Mouse (Mus musculus) hindbrain, embryonic 11.5 days (tissue): ENCODE data around the gene Gm20403. TPM values are rescaled to one million over a fixed set of nuclear protein-coding genes. Genes with fewer than 3 reads are reported as not detected.

Source experiments
- ATAC-seq: fragments of 200-750 bp; cut with Nextera tagmentation; 2 replicates; pipeline ENCODE4 v1.8.0; 2017; ENCODE audit warnings: mild to moderate bottlenecking, moderate TSS enrichment, moderate library complexity; ENCODE audit not compliant: low FRiP score
- DNase-seq: peaks from one replicate; pipeline ENCODE4 v3.0.0-alpha.2; 2015; ENCODE audit warnings: low spot score
- H3K27ac ChIP-seq: fragments of 300-500 bp; sonication (generic); 2 replicates; pipeline ENCODE4 v1.5.1; 2014; ENCODE audit warnings: mild to moderate bottlenecking, low read depth, low read length
- H3K27me3 ChIP-seq: fragments of 300-500 bp; sonication (generic); 2 replicates; pipeline ENCODE4 v1.6.1; 2014; ENCODE audit warnings: mild to moderate bottlenecking, low read length, moderate library complexity, mixed read lengths; ENCODE audit not compliant: control insufficient read depth, insufficient read depth
- H3K36me3 ChIP-seq: fragments of 300-500 bp; sonication (generic); 2 replicates; pipeline ENCODE4 v1.6.1; 2014; ENCODE audit warnings: mild to moderate bottlenecking, low read length, moderate library complexity, mixed read lengths; ENCODE audit not compliant: control insufficient read depth, insufficient read depth
- H3K4me1 ChIP-seq: fragments of 300-500 bp; sonication (generic); replicated peaks from 2 replicates; pipeline ENCODE4 v1.6.1; 2014; ENCODE audit warnings: low read length, mixed read lengths; ENCODE audit not compliant: control insufficient read depth, insufficient read depth
- H3K4me2 ChIP-seq: fragments of 300-500 bp; sonication (generic); replicated peaks from 2 replicates; pipeline ENCODE4 v1.6.1; 2014; ENCODE audit warnings: mild to moderate bottlenecking, low read depth, low read length
- H3K4me3 ChIP-seq: fragments of 300-500 bp; sonication (generic); 2 replicates; pipeline ENCODE4 v1.5.1; 2014; ENCODE audit warnings: low read depth, low read length
- H3K9ac ChIP-seq: fragments of 300-500 bp; sonication (generic); 2 replicates; pipeline ENCODE4 v1.6.1; 2014; ENCODE audit warnings: low read depth, low read length
- H3K9me3 ChIP-seq: fragments of 300-500 bp; sonication (generic); 2 replicates; pipeline ENCODE4 v1.6.1; 2016; ENCODE audit warnings: low read length; ENCODE audit not compliant: control insufficient read depth
- WGBS: fragments of 180-500 bp; shearing (Covaris S2); extraction: QIAGEN DNeasy Blood & Tissue Kit; methylation state at CpG from one replicate; pipeline ENCODE4 v1.1.7; 2014; 5-methylcytosine and 5-hydroxymethylcytosine counted together
- polyA plus RNA-seq: library from polyadenylated mRNA; unstranded; fragments of >200 nt; fragmentation: Nextera tagmentation; extraction: Ambion mirVana; gene quantifications from 2 replicates; pipeline ENCODE4 v1.2.1, GENCODE M21; 2014

Gm20403 gene
- polyA plus RNA-seq, 1 experiment from 2014 or later: not detected

DNA sequence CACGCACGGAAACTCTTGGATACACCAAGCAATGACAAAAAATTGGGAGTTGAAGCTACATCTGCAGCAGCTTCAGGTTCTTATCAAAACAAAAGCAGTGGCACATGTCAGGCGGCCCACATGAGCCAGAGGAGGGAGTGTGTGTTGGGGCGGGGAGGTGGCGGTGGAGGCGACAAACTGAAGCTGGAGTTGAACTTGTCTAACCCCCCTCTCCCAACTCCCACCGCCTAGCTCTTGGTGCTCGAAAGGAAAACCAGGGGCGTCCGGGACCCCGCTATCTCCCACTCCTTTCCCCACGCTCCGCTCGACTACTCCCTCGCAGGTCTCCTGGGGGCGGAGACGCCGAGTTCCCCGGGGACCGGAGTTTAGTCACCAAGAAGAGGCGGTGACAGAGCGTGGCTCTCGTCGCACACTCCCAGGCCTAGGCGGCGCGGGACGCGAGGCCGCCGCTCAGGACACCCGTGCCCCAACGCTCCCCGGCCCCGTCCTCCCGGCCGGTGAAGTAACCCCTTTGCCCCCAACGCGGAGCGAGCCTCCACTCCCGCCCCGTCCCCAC is 1.6 kb downstream of the Gm20403 start:
- Histone ChIP-seq H3K36me3 (no peaks in the 10 kb centered on the region), H3K27ac (peak overlapping the region; percentile 88), H3K9me3 (no peaks in the 10 kb centered on the region), H3K4me3 (peak overlapping the region; percentile 93), H3K4me2 (peak overlapping the region; percentile 92), H3K9ac (peak overlapping the region; percentile 93), H3K4me1 (no peaks in the 10 kb centered on the region), H3K27me3 (no peaks in the 10 kb centered on the region)
- ATAC-seq (peak; percentile 74), DNase-seq (peak; percentile 76)
- under 1% methylated on average over 40 of the region's 42 CpGs for WGBS

- Histone ChIP-seq H3K9me3 (no peaks in the 10 kb centered on the region), H3K4me2 (no peak overlapping the region), H3K36me3 (no peaks in the 10 kb centered on the region), H3K27ac (no peak overlapping the region), H3K9ac (no peak overlapping the region), H3K27me3 (no peaks in the 10 kb centered on the region), H3K4me1 (no peaks in the 10 kb centered on the region), H3K4me3 (no peak overlapping the region)
- WGBS: 77% methylated on average over 7 of the region's 7 CpGs
- ATAC-seq (no peak), DNase-seq (no peak)
These were observed 3.2 kb downstream of the Gm20403 start for GRCm38 (mm10) chr12:54982935-54983715.

GRCm38 (mm10) chr12:54981962-54982361 is 4.4 kb downstream of the Gm20403 start:
- Histone ChIP-seq H3K36me3 (no peaks in the 10 kb centered on the region), H3K27me3 (no peaks in the 10 kb centered on the region), H3K9me3 (no peaks in the 10 kb centered on the region), H3K4me3 (no peak overlapping the region), H3K4me1 (no peaks in the 10 kb centered on the region), H3K4me2 (no peak overlapping the region), H3K9ac (no peak overlapping the region), H3K27ac (no peak overlapping the region)
- 63% methylated on average over 6 of the region's 6 CpGs for WGBS
- ATAC-seq: no peak
- DNase-seq: no peak

DNA sequence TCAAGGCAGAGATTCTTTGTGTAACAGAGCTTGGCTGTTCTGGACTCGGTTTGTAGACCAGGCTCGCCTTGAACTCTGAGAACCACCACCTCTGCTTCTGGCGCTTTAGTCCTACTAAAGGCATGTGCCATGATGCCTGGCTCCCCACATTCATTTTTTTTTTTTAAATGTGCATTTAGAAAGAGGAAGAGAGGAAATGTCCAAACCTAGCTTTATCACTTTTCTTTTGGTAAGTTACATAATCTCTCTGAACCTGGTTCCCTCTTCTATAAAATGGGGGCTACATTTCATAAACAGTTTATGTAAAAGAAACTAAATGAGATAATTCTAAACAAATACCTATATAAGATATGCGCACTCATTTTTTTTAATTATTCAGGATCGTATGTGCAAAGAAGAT is 5.4 kb downstream of the Gm20403 start:
- H3K4me1 ChIP-seq: no peaks in the 10 kb centered on the region
- ATAC-seq: no peak
- H3K27me3 ChIP-seq: no peaks in the 10 kb centered on the region
- no peak overlapping the region for H3K4me2 ChIP-seq
- H3K9me3 ChIP-seq: no peaks in the 10 kb centered on the region
- H3K4me3 ChIP-seq: no peak overlapping the region
- 87% methylated on average over 5 of the region's 5 CpGs for WGBS
- H3K36me3 ChIP-seq: no peaks in the 10 kb centered on the region
- no peak for DNase-seq
- H3K27ac ChIP-seq: no peak overlapping the region
- no peak overlapping the region for H3K9ac ChIP-seq

GRCm38 (mm10) chr12:54980532-54980931 is 5.8 kb downstream of the Gm20403 start:
- Histone ChIP-seq H3K27ac (no peak overlapping the region), H3K4me1 (no peaks in the 10 kb centered on the region), H3K4me2 (no peak overlapping the region), H3K4me3 (no peak overlapping the region), H3K27me3 (no peaks in the 10 kb centered on the region), H3K9ac (no peak overlapping the region), H3K9me3 (no peaks in the 10 kb centered on the region), H3K36me3 (no peaks in the 10 kb centered on the region)
- ATAC-seq (no peak), DNase-seq (no peak)
- 82% methylated on average over 6 of the region's 6 CpGs for WGBS

DNA sequence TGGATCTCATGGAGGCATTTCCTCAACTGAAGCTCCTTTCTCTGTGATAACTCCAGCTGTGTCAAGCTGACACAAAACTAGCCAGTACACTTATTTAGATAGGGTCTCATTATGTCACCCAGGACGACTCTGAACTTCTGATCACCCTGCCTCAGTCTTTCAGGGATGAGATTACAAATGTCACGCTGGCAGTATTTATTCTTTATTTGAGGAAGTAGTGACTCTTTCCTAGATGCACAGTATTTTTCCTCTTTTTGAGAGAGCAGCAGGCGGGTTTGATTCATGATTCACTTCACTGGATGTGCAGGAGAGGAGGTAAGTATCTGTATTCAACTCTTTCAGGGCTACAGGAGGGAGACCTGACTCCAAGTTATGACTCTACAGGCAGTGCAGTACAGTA is 17.3 kb downstream of the Gm20403 start:
- Histone ChIP-seq H3K9ac (no peak overlapping the region), H3K4me3 (no peak overlapping the region), H3K4me2 (no peak overlapping the region), H3K27ac (no peak overlapping the region), H3K9me3 (no peaks in the 10 kb centered on the region), H3K27me3 (no peaks in the 10 kb centered on the region), H3K4me1 (no peaks in the 10 kb centered on the region), H3K36me3 (no peaks in the 10 kb centered on the region)
- ATAC-seq: no peak
- DNase-seq: no peak
- 85% methylated on average over 3 of the region's 3 CpGs for WGBS

GRCm38 (mm10) chr12:54965532-54966160 is 20.7 kb downstream of the Gm20403 start:
- DNase-seq (no peak), ATAC-seq (no peak)
- Histone ChIP-seq H3K9ac (no peak overlapping the region), H3K9me3 (no peaks in the 10 kb centered on the region), H3K27me3 (no peaks in the 10 kb centered on the region), H3K36me3 (no peaks in the 10 kb centered on the region), H3K4me2 (no peak overlapping the region), H3K27ac (no peak overlapping the region), H3K4me3 (no peak overlapping the region), H3K4me1 (no peaks in the 10 kb centered on the region)
- WGBS: 95% methylated on average over 4 of the region's 4 CpGs

GRCm38 (mm10) chr12:54959569-54959968 is 26.8 kb downstream of the Gm20403 start:
- no peaks in the 10 kb centered on the region for H3K4me1 ChIP-seq
- H3K27me3 ChIP-seq: no peaks in the 10 kb centered on the region
- H3K4me2 ChIP-seq: no peak overlapping the region
- DNase-seq (no peak), ATAC-seq (no peak)
- no peaks in the 10 kb centered on the region for H3K9me3 ChIP-seq
- 85% methylated on average over 2 of the region's 2 CpGs for WGBS
- no peak overlapping the region for H3K27ac ChIP-seq
- H3K4me3 ChIP-seq: no peak overlapping the region
- no peaks in the 10 kb centered on the region for H3K36me3 ChIP-seq
- no peak overlapping the region for H3K9ac ChIP-seq

DNA sequence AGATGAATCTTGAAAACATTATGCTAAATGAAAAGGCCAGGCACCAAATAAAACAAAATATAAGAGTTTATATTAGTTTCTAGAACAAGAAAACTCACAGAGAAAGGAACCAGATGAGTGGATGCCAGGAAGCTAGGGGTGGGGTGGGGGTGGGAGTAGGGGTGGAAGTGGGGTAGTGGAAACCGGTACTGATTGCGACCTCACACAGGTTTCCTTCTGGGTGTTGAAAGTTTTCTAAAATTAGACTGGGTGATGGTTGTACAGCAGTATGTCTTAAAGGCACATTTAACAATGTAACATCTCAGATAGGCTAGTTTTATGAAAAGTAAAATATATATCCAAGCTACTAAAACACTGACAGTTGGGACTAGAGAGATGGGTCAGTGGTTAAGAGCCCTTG is 29.4 kb downstream of the Gm20403 start:
- H3K9ac ChIP-seq: no peak overlapping the region
- no peak overlapping the region for H3K4me3 ChIP-seq
- 86% methylated on average over 2 of the region's 2 CpGs for WGBS
- no peaks in the 10 kb centered on the region for H3K36me3 ChIP-seq
- no peak for DNase-seq
- no peaks in the 10 kb centered on the region for H3K27me3 ChIP-seq
- no peaks in the 10 kb centered on the region for H3K4me1 ChIP-seq
- no peak for ATAC-seq
- H3K27ac ChIP-seq: no peak overlapping the region
- no peaks in the 10 kb centered on the region for H3K9me3 ChIP-seq
- H3K4me2 ChIP-seq: no peak overlapping the region
